12 mouse cellular contexts compared by ENCODE assay signal in genomic region chr9:63816540-63816939, GRCm38 (mm10). TPM values are rescaled to one million over a fixed set of nuclear protein-coding genes. Genes with fewer than 3 reads are reported as not detected.
A peak's percentile ranks its signal among the peaks of the same experiment; 100 is the strongest.
DNase-seq lines count a peak whose midpoint lies in the region; ATAC-seq and TF ChIP-seq lines count a peak whose summit lies in the region.
"Had no signal": no experiment of that assay in that cellular context is flagged by ENCODE, and none has a peak within 500 bp of the region (broad histone marks: within the 10 kb centered on the region; RNA-seq: fewer than 3 reads in every experiment).

No protein-coding gene starts in this region.

- no peaks in the 10 kb centered on the region for H3K36me3 ChIP-seq in neural tube, embryonic 11.5 days (ENCODE audit: control insufficient read depth, insufficient read depth, low read length)
- no peaks in the 10 kb centered on the region for H3K36me3 ChIP-seq in liver, postnatal 0 days (replicated peaks; ENCODE audit: insufficient read depth, low read length)
- H3K36me3 ChIP-seq: embryonic facial prominence, embryonic 10.5 days; hindbrain, embryonic 13.5 days; midbrain, embryonic 12.5 days had no signal

- no peak overlapping the region for H3K4me3 ChIP-seq in gastrocnemius, adult 2 months
- no peak overlapping the region for H3K4me3 ChIP-seq in neural tube, embryonic 11.5 days (ENCODE audit: low read depth, low read length)
- H3K4me3 ChIP-seq in liver, postnatal 0 days (ENCODE audit: low read depth, low read length): no peak overlapping the region
- H3K4me3 ChIP-seq: embryonic facial prominence, embryonic 10.5 days; hindbrain, embryonic 13.5 days; midbrain, embryonic 12.5 days had no signal

- no peak for ATAC-seq in neural tube, embryonic 11.5 days (ENCODE audit: insufficient read depth, low FRiP score, low TSS enrichment)
- ATAC-seq in liver, postnatal 0 days: no peak

- peak; percentile 62 for TF ChIP-seq CTCF in gastrocnemius, adult 2 months (IDR thresholded peaks at IDR 0.05)
- TF ChIP-seq CTCF in liver, postnatal 0 days (IDR thresholded peaks at IDR 0.05; ENCODE audit: low read depth): peak; percentile 74

- no peaks in the 10 kb centered on the region for H3K9me3 ChIP-seq in neural tube, embryonic 11.5 days (ENCODE audit: control insufficient read depth, low read length)
- no peaks in the 10 kb centered on the region for H3K9me3 ChIP-seq in liver, postnatal 0 days (ENCODE audit: low read length)
- H3K9me3 ChIP-seq: hindbrain, embryonic 13.5 days had no signal

- no peak for DNase-seq in gastrocnemius, adult 2 months
- DNase-seq in gastrocnemius, postnatal 10 days: no peak
- DNase-seq in neural tube, embryonic 11.5 days (ENCODE audit: low spot score): peak; percentile 3
- no peak for DNase-seq in neural tube, embryonic 10.5 days (ENCODE audit: extremely low spot score, low spot score)
- DNase-seq in liver, postnatal 0 days: peak; percentile 57
- peak; percentile 73 for DNase-seq in thymus, postnatal 4 days
- DNase-seq in urinary bladder, postnatal 4 days (ENCODE audit: low spot score in 2 of 2): no peak
- no peak for DNase-seq in cerebellum, postnatal 25 days
- DNase-seq: right cerebral cortex, postnatal 25 days had no signal

- TF ChIP-seq EP300 in liver, postnatal 0 days (IDR thresholded peaks at IDR 0.05; ENCODE audit: low read depth): no peak

- intact Hi-C loops in gastrocnemius, adult 2 months (cut with DNase I): no loop called here

- H3K9ac ChIP-seq in neural tube, embryonic 11.5 days (ENCODE audit: low read length): no peak overlapping the region
- no peak overlapping the region for H3K9ac ChIP-seq in liver, postnatal 0 days (replicated peaks)
- H3K9ac ChIP-seq: hindbrain, embryonic 13.5 days; midbrain, embryonic 12.5 days had no signal

- WGBS in neural tube, embryonic 11.5 days: 61% methylated on average over 2 of the region's 2 CpGs
- WGBS in liver, postnatal 0 days (ENCODE audit: insufficient replicate concordance): 64% methylated on average over 2 of the region's 2 CpGs

- no peaks in the 10 kb centered on the region for H3K27me3 ChIP-seq in neural tube, embryonic 11.5 days (ENCODE audit: control insufficient read depth, insufficient read depth, low read length)
- no peaks in the 10 kb centered on the region for H3K27me3 ChIP-seq in liver, postnatal 0 days (ENCODE audit: insufficient read depth, low read length)
- H3K27me3 ChIP-seq: hindbrain, embryonic 13.5 days; midbrain, embryonic 12.5 days had no signal

- H3K27ac ChIP-seq in gastrocnemius, adult 2 months: no peak overlapping the region
- H3K27ac ChIP-seq in neural tube, embryonic 11.5 days (ENCODE audit: low read depth, low read length): no peak overlapping the region
- H3K27ac ChIP-seq in liver, postnatal 0 days (ENCODE audit: low read depth): no peak overlapping the region
- H3K27ac ChIP-seq: embryonic facial prominence, embryonic 10.5 days; hindbrain, embryonic 13.5 days; midbrain, embryonic 12.5 days had no signal

- no peaks in the 10 kb centered on the region for H3K4me1 ChIP-seq in neural tube, embryonic 11.5 days (ENCODE audit: control insufficient read depth, insufficient read depth, low read length)
- H3K4me1 ChIP-seq in liver, postnatal 0 days (ENCODE audit: insufficient read depth): no peaks in the 10 kb centered on the region

- no peak overlapping the region for H3K4me2 ChIP-seq in neural tube, embryonic 11.5 days (ENCODE audit: low read depth)
- H3K4me2 ChIP-seq in liver, postnatal 0 days (ENCODE audit: low read depth, low read length): no peak overlapping the region
- H3K4me2 ChIP-seq: hindbrain, embryonic 13.5 days; midbrain, embryonic 12.5 days had no signal

RNA-seq across cellular contexts. Expression of gene Smad3, which starts 58.7 kb away (rescaled TPM):
- 10 to 100 TPM; 61.7 to 75.3 TPM for total RNA-seq in gastrocnemius, adult 2 months (2021)
- total RNA-seq in gastrocnemius, postnatal 10 days (2021): 10 to 100 TPM; 44.9 to 45.0 TPM
- polyA plus RNA-seq in neural tube, embryonic 11.5 days (2014; fragmentation: Nextera tagmentation; extraction: Ambion mirVana): 15.2 and 17.6 TPM in 2 replicates
- polyA plus RNA-seq in liver, postnatal 0 days (2015; fragmentation: Nextera tagmentation; extraction: Ambion mirVana): 1.9 and 2.1 TPM in 2 replicates

Comparison
In these comparisons a context has a peak if more than half of its experiments do, and no peak if none do; other contexts are left out.
1. DNase-seq: peak in neural tube, embryonic 11.5 days (single experiment), liver, postnatal 0 days (single experiment) and thymus, postnatal 4 days (single experiment); none in gastrocnemius, adult 2 months (single experiment), gastrocnemius, postnatal 10 days (single experiment), neural tube, embryonic 10.5 days (single experiment), urinary bladder, postnatal 4 days (0 of 2) and cerebellum, postnatal 25 days (0 of 2).